8 mouse cellular contexts compared by ENCODE assay signal in genomic region chr19:5877618-5878361, GRCm38 (mm10). TPM values are rescaled to one million over a fixed set of nuclear protein-coding genes. Genes with fewer than 3 reads are reported as not detected.
DNase-seq lines count a peak whose midpoint lies in the region; ATAC-seq lines count a peak whose summit lies in the region.

Gene Slc25a45, plus strand, starts transcription at chr19:5877808.

- peak within 1 kb of the TSS; percentile 51 for H3K4me2 ChIP-seq in heart, embryonic 12.5 days
- peak within 1 kb of the TSS; percentile 39 for H3K4me2 ChIP-seq in liver, embryonic 11.5 days
- peak within 1 kb of the TSS; percentile 42 for H3K4me2 ChIP-seq in stomach, embryonic 16.5 days (ENCODE audit: low read depth, low read length)

- 43% methylated on average over 15 of the region's 15 CpGs for WGBS in heart, embryonic 12.5 days
- 43% methylated on average over 15 of the region's 15 CpGs for WGBS in liver, embryonic 11.5 days
- 41% methylated on average over 15 of the region's 15 CpGs for WGBS in stomach, embryonic 16.5 days

- DNase-seq in CD4-positive, CD25-positive, alpha-beta regulatory T cell, adult 2 months (ENCODE audit: low read depth, low spot score) = peak; percentile 89
- DNase-seq in brain, adult 2 months (ENCODE audit: low read depth, low spot score) = peak; percentile 93
- DNase-seq in kidney, postnatal 10 days = peak; percentile 88
- DNase-seq in liver, embryonic 11.5 days (ENCODE audit: low spot score) = peak; percentile 63
- peak; percentile 79 to 82 for DNase-seq in natural killer cell, adult 2 months (ENCODE audit: low spot score in 2 of 2)

- H3K27ac ChIP-seq in heart, embryonic 12.5 days (ENCODE audit: poor library complexity, severe bottlenecking) = peak within 1 kb of the TSS; percentile 56
- H3K27ac ChIP-seq in liver, embryonic 11.5 days (ENCODE audit: low read depth, low read length) = peak within 1 kb of the TSS; percentile 66
- H3K27ac ChIP-seq in stomach, embryonic 16.5 days (ENCODE audit: low read length) = peak within 1 kb of the TSS; percentile 84

- ATAC-seq in erythroid progenitor cell, adult 5-6 weeks (replicated peaks; ENCODE audit: low FRiP score, poor library complexity, severe bottlenecking) = peak; percentile 36; the same call in 1 of the 2 replicates
- peak; percentile 54 for ATAC-seq in heart, embryonic 12.5 days (ENCODE audit: insufficient number of reproducible peaks, low FRiP score)
- peak; percentile 65 for ATAC-seq in liver, embryonic 11.5 days (replicated peaks; ENCODE audit: low FRiP score)
- peak; percentile 50 for ATAC-seq in stomach, embryonic 16.5 days (ENCODE audit: insufficient read depth, low FRiP score)

- peaks cover 33% of the 10 kb centered on the region for H3K4me1 ChIP-seq in heart, embryonic 12.5 days (replicated peaks)
- peaks cover 31% of the 10 kb centered on the region for H3K4me1 ChIP-seq in liver, embryonic 11.5 days (replicated peaks; ENCODE audit: control insufficient read depth, insufficient read depth, low read length)
- H3K4me1 ChIP-seq in stomach, embryonic 16.5 days (ENCODE audit: control insufficient read depth, insufficient read depth, low read length) = peaks cover 21% of the 10 kb centered on the region

- H3K36me3 ChIP-seq in heart, embryonic 12.5 days = peaks cover 3% of the 10 kb centered on the region; the same call in 1 of the 2 replicates
- H3K36me3 ChIP-seq in liver, embryonic 11.5 days (ENCODE audit: control insufficient read depth, insufficient read depth, low read length) = no peaks in the 10 kb centered on the region
- H3K36me3 ChIP-seq in stomach, embryonic 16.5 days (ENCODE audit: control insufficient read depth, insufficient read depth, low read length) = no peaks in the 10 kb centered on the region

- no peaks in the 10 kb centered on the region for H3K9me3 ChIP-seq in heart, embryonic 12.5 days (replicated peaks)
- H3K9me3 ChIP-seq in liver, embryonic 11.5 days (ENCODE audit: control insufficient read depth, low read length) = no peaks in the 10 kb centered on the region
- H3K9me3 ChIP-seq in stomach, embryonic 16.5 days (replicated peaks; ENCODE audit: control insufficient read depth, low read length) = no peaks in the 10 kb centered on the region

- H3K9ac ChIP-seq in heart, embryonic 12.5 days = peak within 1 kb of the TSS; percentile 37
- peak within 1 kb of the TSS; percentile 51 for H3K9ac ChIP-seq in liver, embryonic 11.5 days (ENCODE audit: low read depth, low read length)
- peak within 1 kb of the TSS; percentile 65 for H3K9ac ChIP-seq in stomach, embryonic 16.5 days (ENCODE audit: low read length)

- peak within 1 kb of the TSS; percentile 23 for H3K4me3 ChIP-seq in heart, embryonic 12.5 days
- H3K4me3 ChIP-seq in liver, embryonic 11.5 days (ENCODE audit: low read depth, low read length) = peak within 1 kb of the TSS; percentile 23
- H3K4me3 ChIP-seq in stomach, embryonic 16.5 days (replicated peaks; ENCODE audit: low read length) = peak within 1 kb of the TSS; percentile 25

- H3K27me3 ChIP-seq in heart, embryonic 12.5 days (replicated peaks) = no peaks in the 10 kb centered on the region
- no peaks in the 10 kb centered on the region for H3K27me3 ChIP-seq in liver, embryonic 11.5 days (replicated peaks; ENCODE audit: control insufficient read depth, insufficient read depth, low read length)
- H3K27me3 ChIP-seq in stomach, embryonic 16.5 days (ENCODE audit: control insufficient read depth, insufficient read depth, low read length) = no peaks in the 10 kb centered on the region

RNA-seq across cellular contexts. Expression of gene Slc25a45, which starts in this region (rescaled TPM):
- 2.9 and 8.8 TPM in 2 replicates for total RNA-seq in erythroid progenitor cell, adult 5-6 weeks (2015; ENCODE audit: low replicate concordance)
- 7.2 and 7.8 TPM in 2 replicates for total RNA-seq in erythroid progenitor cell, adult 5-6 weeks (2017; ENCODE audit: low replicate concordance)
- polyA plus RNA-seq in heart, embryonic 12.5 days (2016; fragmentation: Nextera tagmentation; extraction: Ambion mirVana) = 3.5 and 3.9 TPM in 2 replicates
- polyA plus RNA-seq in liver, embryonic 11.5 days (2014; fragmentation: Nextera tagmentation; extraction: Ambion mirVana) = 7.5 and 8.2 TPM in 2 replicates
- polyA plus RNA-seq in stomach, embryonic 16.5 days (2015; fragmentation: Nextera tagmentation; extraction: Ambion mirVana) = 5.1 and 5.5 TPM in 2 replicates

Comparison
In these comparisons a context has a peak if more than half of its experiments do, and no peak if none do; other contexts are left out.
1. Peak in every context shown above with its lines: DNase-seq, ATAC-seq, H3K4me3 ChIP-seq and H3K27ac ChIP-seq.